Mouse (Mus musculus): ENCODE results near the gene Gabbr2. TPM values are rescaled to one million over a fixed set of nuclear protein-coding genes. Genes with fewer than 3 reads are reported as not detected.

Gabbr2 gene
- polyA plus RNA-seq, 1 experiment from 2014 or later = 0.04 TPM

- Histone ChIP-seq H3K4me2 (replicated peaks; ENCODE audit: low read depth) (no peak overlapping the region), H3K4me3 (ENCODE audit: low read depth, low read length) (no peak overlapping the region), H3K9ac (ENCODE audit: low read length) (no peak overlapping the region), H3K4me1 (replicated peaks; ENCODE audit: control insufficient read depth, insufficient read depth) (no peaks in the 10 kb centered on the region), H3K9me3 (ENCODE audit: control insufficient read depth, low read length) (no peaks in the 10 kb centered on the region), H3K36me3 (ENCODE audit: control insufficient read depth, insufficient read depth, low read length) (no peaks in the 10 kb centered on the region), H3K27ac (replicated peaks) (no peak overlapping the region), H3K27me3 (ENCODE audit: control insufficient read depth, insufficient read depth, low read length) (no peaks in the 10 kb centered on the region)
- ATAC-seq (ENCODE audit: low FRiP score, low TSS enrichment) (no peak), DNase-seq (ENCODE audit: low spot score) (no peak)
- WGBS = 73% methylated on average over 12 of the region's 12 CpGs
- no peak for TF ChIP-seq EP300 (optimal IDR thresholded peaks at IDR 0.05)
- peak; percentile 52 for TF ChIP-seq CTCF (IDR thresholded peaks at IDR 0.05; ENCODE audit: low read depth)
These were observed 285.9 kb downstream of the Gabbr2 start for GRCm38 (mm10) chr4:46705739-46706138.

DNA sequence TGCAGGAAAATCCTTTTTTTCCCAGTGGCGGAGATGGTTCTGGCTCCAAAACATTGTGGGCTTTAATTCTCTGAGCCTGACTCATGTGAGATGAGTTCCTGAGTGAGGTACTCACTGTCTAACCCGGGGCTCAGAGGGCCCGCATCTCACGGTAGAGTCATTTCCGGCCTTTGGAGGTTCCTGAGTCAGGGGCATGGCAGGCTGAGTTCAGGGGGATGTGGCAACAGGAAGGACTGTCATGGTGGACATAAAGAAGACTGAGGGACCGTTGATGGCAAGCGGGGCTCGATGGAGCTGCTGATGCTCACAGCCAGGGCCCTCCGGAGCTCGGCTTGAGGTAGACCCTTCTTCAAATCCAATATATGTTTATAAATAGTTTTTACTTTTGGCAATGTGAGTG is 288.5 kb downstream of the Gabbr2 start:
- TF ChIP-seq CTCF (IDR thresholded peaks at IDR 0.05; ENCODE audit: low read depth) (no peak), EP300 (optimal IDR thresholded peaks at IDR 0.05) (no peak)
- DNase-seq (ENCODE audit: low spot score) (no peak), ATAC-seq (ENCODE audit: low FRiP score, low TSS enrichment) (no peak)
- Histone ChIP-seq H3K9ac (ENCODE audit: low read length) (no peak overlapping the region), H3K27me3 (ENCODE audit: control insufficient read depth, insufficient read depth, low read length) (no peaks in the 10 kb centered on the region), H3K4me2 (replicated peaks; ENCODE audit: low read depth) (no peak overlapping the region), H3K36me3 (ENCODE audit: control insufficient read depth, insufficient read depth, low read length) (no peaks in the 10 kb centered on the region), H3K9me3 (ENCODE audit: control insufficient read depth, low read length) (no peaks in the 10 kb centered on the region), H3K4me1 (replicated peaks; ENCODE audit: control insufficient read depth, insufficient read depth) (no peaks in the 10 kb centered on the region), H3K4me3 (ENCODE audit: low read depth, low read length) (no peak overlapping the region), H3K27ac (replicated peaks) (no peak overlapping the region)
- 85% methylated on average over 10 of the region's 10 CpGs for WGBS

- DNase-seq (ENCODE audit: low spot score) (no peak), ATAC-seq (ENCODE audit: low FRiP score, low TSS enrichment) (no peak)
- no peak overlapping the region for H3K27ac ChIP-seq (replicated peaks)
- no peak overlapping the region for H3K4me2 ChIP-seq (replicated peaks; ENCODE audit: low read depth)
- H3K4me1 ChIP-seq (replicated peaks; ENCODE audit: control insufficient read depth, insufficient read depth) = no peaks in the 10 kb centered on the region
- no peaks in the 10 kb centered on the region for H3K36me3 ChIP-seq (ENCODE audit: control insufficient read depth, insufficient read depth, low read length)
- no peak for TF ChIP-seq EP300 (optimal IDR thresholded peaks at IDR 0.05)
- no peak for TF ChIP-seq CTCF (IDR thresholded peaks at IDR 0.05; ENCODE audit: low read depth)
- no peak overlapping the region for H3K4me3 ChIP-seq (ENCODE audit: low read depth, low read length)
- no peaks in the 10 kb centered on the region for H3K27me3 ChIP-seq (ENCODE audit: control insufficient read depth, insufficient read depth, low read length)
- no peak overlapping the region for H3K9ac ChIP-seq (ENCODE audit: low read length)
- WGBS = 65% methylated on average over 10 of the region's 10 CpGs
- H3K9me3 ChIP-seq (ENCODE audit: control insufficient read depth, low read length) = no peaks in the 10 kb centered on the region
These were observed 291.4 kb downstream of the Gabbr2 start for GRCm38 (mm10) chr4:46700223-46700651.

- DNase-seq (ENCODE audit: low spot score) = no peak
- WGBS = 75% methylated on average over 6 of the region's 6 CpGs
- H3K9me3 ChIP-seq (ENCODE audit: control insufficient read depth, low read length) = no peaks in the 10 kb centered on the region
- no peaks in the 10 kb centered on the region for H3K27me3 ChIP-seq (ENCODE audit: control insufficient read depth, insufficient read depth, low read length)
- no peaks in the 10 kb centered on the region for H3K36me3 ChIP-seq (ENCODE audit: control insufficient read depth, insufficient read depth, low read length)
- H3K4me1 ChIP-seq (replicated peaks; ENCODE audit: control insufficient read depth, insufficient read depth) = no peaks in the 10 kb centered on the region
- TF ChIP-seq EP300 (optimal IDR thresholded peaks at IDR 0.05) (no peak), CTCF (IDR thresholded peaks at IDR 0.05; ENCODE audit: low read depth) (no peak)
- ATAC-seq (ENCODE audit: low FRiP score, low TSS enrichment) = peak; percentile 50; the same call in 1 of the 2 replicates
- H3K4me3 ChIP-seq (ENCODE audit: low read depth, low read length) = no peak overlapping the region
- no peak overlapping the region for H3K27ac ChIP-seq (replicated peaks)
- no peak overlapping the region for H3K9ac ChIP-seq (ENCODE audit: low read length)
- no peak overlapping the region for H3K4me2 ChIP-seq (replicated peaks; ENCODE audit: low read depth)
These were observed 295.2 kb downstream of the Gabbr2 start for GRCm38 (mm10) chr4:46696467-46696866.

DNA sequence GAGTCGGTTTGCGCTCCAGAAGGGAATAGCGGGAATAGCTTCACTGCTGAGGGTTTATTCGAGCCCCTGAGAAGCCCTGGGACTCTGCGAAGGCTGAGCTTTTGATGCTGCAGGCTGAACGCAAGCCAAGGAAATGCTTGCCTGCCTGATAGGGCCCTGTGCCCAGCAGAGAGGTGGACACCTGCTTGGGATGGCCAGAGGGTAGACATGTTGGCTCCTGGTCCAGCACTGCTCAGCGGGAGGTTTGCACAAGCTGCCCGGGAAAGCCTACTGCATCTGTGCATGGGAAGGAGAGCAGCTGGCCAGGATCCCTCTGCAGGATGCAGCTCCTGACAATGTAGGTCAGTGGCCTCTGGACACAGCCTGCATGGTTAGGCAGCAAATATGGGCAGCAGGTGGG is 301.1 kb downstream of the Gabbr2 start:
- Histone ChIP-seq H3K9me3 (ENCODE audit: control insufficient read depth, low read length) (no peaks in the 10 kb centered on the region), H3K4me3 (ENCODE audit: low read depth, low read length) (no peak overlapping the region), H3K4me2 (replicated peaks; ENCODE audit: low read depth) (no peak overlapping the region), H3K36me3 (ENCODE audit: control insufficient read depth, insufficient read depth, low read length) (no peaks in the 10 kb centered on the region), H3K9ac (ENCODE audit: low read length) (no peak overlapping the region), H3K4me1 (replicated peaks; ENCODE audit: control insufficient read depth, insufficient read depth) (no peaks in the 10 kb centered on the region), H3K27ac (replicated peaks) (no peak overlapping the region), H3K27me3 (ENCODE audit: control insufficient read depth, insufficient read depth, low read length) (no peaks in the 10 kb centered on the region)
- no peak for DNase-seq (ENCODE audit: low spot score)
- no peak for ATAC-seq (ENCODE audit: low FRiP score, low TSS enrichment)
- WGBS = 81% methylated on average over 8 of the region's 8 CpGs
- TF ChIP-seq CTCF (IDR thresholded peaks at IDR 0.05; ENCODE audit: low read depth) (no peak), EP300 (optimal IDR thresholded peaks at IDR 0.05) (no peak)

DNA sequence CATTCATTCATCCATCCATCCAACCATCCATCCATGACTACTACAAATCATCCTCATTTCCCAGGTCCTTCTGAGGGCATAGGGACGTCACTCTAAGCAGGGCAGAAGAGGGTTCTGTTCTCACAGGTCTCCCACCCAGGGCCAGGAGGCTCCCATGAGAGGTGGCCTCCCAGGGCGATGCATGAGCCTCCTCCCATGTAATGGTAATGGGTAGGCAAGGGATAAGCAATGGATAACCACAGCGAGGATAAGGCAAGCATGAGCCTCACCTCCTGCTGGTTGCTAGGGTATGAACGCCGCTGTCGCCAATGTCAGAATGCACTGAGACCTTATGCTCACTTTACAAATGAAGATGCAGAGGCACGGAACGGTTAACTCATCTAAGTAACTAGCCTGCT is 301.7 kb downstream of the Gabbr2 start:
- 80% methylated on average over 8 of the region's 8 CpGs for WGBS

More for the DNA sequence above, 301.7 kb downstream of the Gabbr2 start:
- Histone ChIP-seq H3K9ac (ENCODE audit: low read length) (no peak overlapping the region), H3K27me3 (ENCODE audit: control insufficient read depth, insufficient read depth, low read length) (no peaks in the 10 kb centered on the region), H3K4me3 (ENCODE audit: low read depth, low read length) (no peak overlapping the region), H3K27ac (replicated peaks) (no peak overlapping the region), H3K4me1 (replicated peaks; ENCODE audit: control insufficient read depth, insufficient read depth) (no peaks in the 10 kb centered on the region), H3K9me3 (ENCODE audit: control insufficient read depth, low read length) (no peaks in the 10 kb centered on the region), H3K36me3 (ENCODE audit: control insufficient read depth, insufficient read depth, low read length) (no peaks in the 10 kb centered on the region), H3K4me2 (replicated peaks; ENCODE audit: low read depth) (no peak overlapping the region)
- no peak for DNase-seq (ENCODE audit: low spot score)
- ATAC-seq (ENCODE audit: low FRiP score, low TSS enrichment) = no peak
- TF ChIP-seq CTCF (IDR thresholded peaks at IDR 0.05; ENCODE audit: low read depth) (no peak), EP300 (optimal IDR thresholded peaks at IDR 0.05) (no peak)

All from stomach, postnatal 0 days (tissue).